Mouse (Mus musculus) monocyte, adult 59 days (primary cell): ENCODE measurements around the gene Spata6. TPM values are rescaled to one million over a fixed set of nuclear protein-coding genes. Genes with fewer than 3 reads are reported as not detected.

Source experiments
- total RNA-seq, 2 experiments: library from RNA; stranded (reverse); gene quantifications; one replicate each; pipeline ENCODE4 v1.2.4; 2023

Gene Spata6
- total RNA-seq, result 10 to 100 TPM; 29.3 to 35.4 TPM

DNA sequence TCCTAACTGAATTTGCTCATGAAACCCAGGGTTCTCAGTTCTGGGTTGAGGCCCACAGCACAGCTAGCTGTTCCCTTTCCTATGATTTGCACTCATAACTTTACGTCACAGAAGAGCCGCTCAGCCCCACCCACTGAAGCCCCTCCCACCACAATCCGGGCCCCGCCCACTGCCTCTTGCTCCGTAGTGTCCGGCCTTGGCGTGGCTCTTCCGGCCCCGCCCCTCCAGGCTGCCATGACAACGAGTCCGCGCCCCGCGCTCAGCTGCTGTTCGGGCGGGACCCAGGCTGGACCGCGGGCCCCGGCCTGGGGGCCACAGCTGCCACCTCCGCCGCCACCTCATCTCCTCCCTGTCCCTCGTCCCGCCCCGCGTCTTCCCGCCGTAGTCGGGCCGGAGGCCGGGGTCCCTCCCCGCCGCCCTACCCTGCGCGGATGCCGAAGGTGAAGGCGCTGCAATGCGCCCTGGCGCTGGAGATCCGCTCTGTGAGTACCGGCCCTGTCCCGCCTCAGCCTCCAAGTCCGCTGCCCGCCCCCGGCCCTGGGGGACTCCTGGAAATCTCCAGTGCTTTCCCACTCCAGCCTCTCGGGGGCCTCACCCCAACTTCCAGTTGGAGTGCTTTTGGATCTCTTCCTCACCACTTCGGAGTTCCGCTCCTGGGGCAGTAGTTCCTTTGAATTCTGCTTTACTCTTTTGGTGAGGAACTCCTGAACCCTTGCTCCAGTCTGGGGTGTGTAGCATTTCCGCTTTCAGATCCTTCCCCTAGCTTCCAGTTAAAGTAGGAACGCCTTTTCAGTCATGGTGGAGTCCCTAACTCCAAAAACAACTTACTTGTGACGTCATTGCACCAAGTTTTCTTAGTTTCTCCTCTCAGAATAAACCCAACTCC, at the start of gene Spata6:
TSS of gene Spata6 (plus strand) at position 209 of the 886 bp plus-strand sequence.

Other genes with a start within 250 kb of the Spata6 start
- gene Slc5a9, start 182.9 kb downstream of the Spata6 start, total RNA-seq, result not detected
- gene Skint8, start 199.4 kb downstream of the Spata6 start, total RNA-seq, result not detected